Mouse (Mus musculus) liver, embryonic 14.5 days (tissue): ENCODE data around the gene Vezf1.

ENCODE experiments used
- CTCF ChIP-seq: IDR thresholded peaks from 2 replicates; pipeline ENCODE4 v1.5.1; 2016; ENCODE audit warnings: antibody characterized with exemption, low read depth, control low read depth
- EP300 ChIP-seq: IDR thresholded peaks from 2 replicates; pipeline ENCODE4 v1.6.1; 2016; ENCODE audit warnings: antibody characterized with exemption, low read depth

DNA sequence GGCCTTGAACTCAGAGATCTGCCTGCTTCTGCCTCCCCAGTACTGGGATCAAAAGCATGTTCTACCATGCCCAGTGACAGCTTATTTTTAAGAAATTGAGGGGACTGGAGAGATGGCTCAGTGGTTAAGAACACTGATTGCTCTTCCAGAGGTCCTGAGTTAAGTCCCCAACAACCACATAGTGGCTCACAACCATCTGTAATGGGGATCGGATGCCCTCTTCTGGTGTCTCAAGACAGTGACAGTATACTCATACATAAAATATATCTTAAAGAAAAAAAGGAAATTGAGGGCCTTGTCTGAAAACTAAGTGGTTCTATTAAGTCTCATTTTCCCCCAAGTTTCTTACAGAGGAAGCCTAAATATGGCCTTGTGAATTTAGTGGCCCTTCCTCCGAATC is 10.3 kb upstream of the Vezf1 start:
- TF ChIP-seq CTCF (peak; percentile 15; the same call in 1 of the 2 replicates), EP300 (no peak)
